Mouse (Mus musculus) embryonic facial prominence, embryonic 12.5 days (tissue): ENCODE measurements at regions not wholly inside any gene's neighbourhood (a gene's known extent, or its start where the extent isn't known, plus 50 kb on each side); places are given as distances from the start of the nearest gene placed in this dataset.

Experiments used
- ATAC-seq: fragments of 200-750 bp; cut with Nextera tagmentation; 2 replicates; pipeline ENCODE4 v1.8.0; 2017; ENCODE audit not compliant: insufficient number of reproducible peaks, insufficient read depth, low FRiP score, low TSS enrichment
- H3K27ac ChIP-seq: fragments of 300-500 bp; sonication (generic); 2 replicates; pipeline ENCODE4 v1.5.1; 2016; ENCODE audit warnings: mild to moderate bottlenecking
- H3K27me3 ChIP-seq: fragments of 300-500 bp; sonication (generic); 2 replicates; pipeline ENCODE4 v1.6.1; 2016; ENCODE audit warnings: mild to moderate bottlenecking, moderate library complexity
- H3K36me3 ChIP-seq: fragments of 300-500 bp; sonication (generic); 2 replicates; pipeline ENCODE4 v1.6.1; 2016; ENCODE audit warnings: mild to moderate bottlenecking
- H3K4me1 ChIP-seq: fragments of 300-500 bp; sonication (generic); 2 replicates; pipeline ENCODE4 v1.6.1; 2016
- H3K4me2 ChIP-seq: fragments of 300-500 bp; sonication (generic); replicated peaks from 2 replicates; pipeline ENCODE4 v1.6.1; 2016; ENCODE audit warnings: mild to moderate bottlenecking, moderate library complexity
- H3K4me3 ChIP-seq: fragments of 300-500 bp; sonication (generic); 2 replicates; pipeline ENCODE4 v1.5.1; 2016; ENCODE audit warnings: mild to moderate bottlenecking
- H3K9ac ChIP-seq: fragments of 300-500 bp; sonication (generic); 2 replicates; pipeline ENCODE4 v1.6.1; 2016; ENCODE audit warnings: mild to moderate bottlenecking, moderate library complexity
- H3K9me3 ChIP-seq: fragments of 300-500 bp; sonication (generic); 2 replicates; pipeline ENCODE4 v1.6.1; 2016; ENCODE audit warnings: mild to moderate bottlenecking, moderate library complexity
- WGBS: fragments of 180-500 bp; shearing (Covaris S2); methylation state at CpG from one replicate; pipeline ENCODE4 v1.1.7; 2016; 5-methylcytosine and 5-hydroxymethylcytosine counted together

DNA sequence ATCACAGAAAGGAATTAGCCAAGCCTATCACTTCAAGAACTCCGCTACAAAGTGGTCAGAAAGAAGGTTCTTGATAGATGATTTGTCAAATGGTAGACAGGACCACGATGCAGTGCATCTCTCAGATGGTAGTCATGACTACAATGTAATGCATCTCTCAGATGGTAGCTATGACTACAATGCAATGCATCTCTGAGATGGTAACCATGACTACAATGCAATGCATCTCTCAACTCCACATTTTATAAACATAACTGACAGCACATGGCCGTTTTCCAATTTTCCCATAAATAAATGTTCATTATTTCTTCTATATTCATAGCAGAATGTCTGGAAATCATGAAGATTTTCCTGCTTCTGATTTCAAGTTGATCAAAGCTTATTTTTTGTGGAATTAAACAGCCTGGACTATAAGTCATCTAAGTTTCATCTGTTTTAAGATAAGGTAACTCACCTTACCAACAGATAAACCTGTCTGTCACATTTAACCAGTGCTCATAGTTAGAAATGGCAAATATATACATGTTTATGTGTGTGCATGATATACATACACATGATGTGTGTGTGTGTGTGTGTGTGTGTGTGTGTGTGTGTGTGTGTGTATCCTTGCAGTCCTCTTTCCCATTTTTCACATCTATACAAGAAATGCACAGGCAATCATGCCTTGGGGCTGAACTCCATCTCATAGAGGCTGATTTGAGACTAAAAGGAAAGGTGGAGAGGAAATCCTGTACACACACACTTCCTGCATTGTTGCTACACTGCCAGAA, 122.4 kb downstream of the Phf3 start:
- H3K36me3 ChIP-seq = no peaks in the 10 kb centered on the region
- H3K4me1 ChIP-seq = no peaks in the 10 kb centered on the region
- H3K27me3 ChIP-seq = no peaks in the 10 kb centered on the region
- no peak overlapping the region for H3K4me2 ChIP-seq
- no peak for ATAC-seq
- 73% methylated on average over 3 of the region's 3 CpGs for WGBS
- no peak overlapping the region for H3K4me3 ChIP-seq
- no peaks in the 10 kb centered on the region for H3K9me3 ChIP-seq
- no peak overlapping the region for H3K9ac ChIP-seq
- no peak overlapping the region for H3K27ac ChIP-seq

DNA sequence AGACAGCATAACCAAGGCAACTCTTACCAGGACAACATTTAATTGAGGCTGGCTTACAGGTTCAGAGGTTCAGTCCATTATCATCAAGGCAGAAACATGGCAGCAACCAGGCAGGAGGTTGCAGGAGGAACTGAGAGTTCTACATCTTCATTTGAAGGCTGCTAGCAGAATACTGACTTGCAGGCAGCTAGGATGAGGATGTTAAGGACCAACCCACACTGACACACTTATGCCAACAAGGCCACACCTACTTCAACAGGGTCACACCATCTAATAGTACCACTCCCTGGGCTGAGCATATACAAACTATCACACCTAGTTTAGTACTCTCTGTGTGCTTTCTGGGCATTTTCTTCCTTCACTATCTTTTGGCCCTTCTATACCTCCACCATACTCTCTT, 131.8 kb downstream of the Phf3 start:
- ATAC-seq = no peak
- Histone ChIP-seq H3K4me3 (no peak overlapping the region), H3K4me2 (no peak overlapping the region), H3K9ac (no peak overlapping the region), H3K36me3 (no peaks in the 10 kb centered on the region), H3K27me3 (no peaks in the 10 kb centered on the region), H3K4me1 (no peaks in the 10 kb centered on the region), H3K9me3 (no peaks in the 10 kb centered on the region), H3K27ac (no peak overlapping the region)

DNA sequence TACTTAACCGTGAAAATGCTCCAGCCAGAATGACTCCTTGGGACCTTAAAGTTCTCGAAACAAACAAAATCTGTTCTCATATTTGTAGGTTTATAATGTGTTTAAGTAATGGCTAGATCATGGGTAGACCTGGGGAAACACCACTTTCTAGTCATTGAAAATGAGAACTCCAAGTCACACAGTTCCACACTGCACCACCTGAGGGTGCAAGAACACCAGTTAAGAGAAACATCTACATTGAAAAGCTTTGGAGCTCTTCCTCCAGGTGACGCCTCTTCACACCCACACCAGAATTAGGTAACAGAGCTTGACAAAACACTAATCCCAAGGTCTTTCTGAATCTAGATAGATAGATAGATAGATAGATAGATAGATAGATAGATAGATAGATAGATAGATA, 132.9 kb downstream of the Phf3 start:
- Histone ChIP-seq H3K4me2 (no peak overlapping the region), H3K9me3 (no peaks in the 10 kb centered on the region), H3K4me1 (no peaks in the 10 kb centered on the region), H3K27ac (no peak overlapping the region), H3K36me3 (no peaks in the 10 kb centered on the region), H3K27me3 (no peaks in the 10 kb centered on the region), H3K4me3 (no peak overlapping the region), H3K9ac (no peak overlapping the region)
- ATAC-seq = no peak
- 70% methylated on average over 3 of the region's 3 CpGs for WGBS

DNA sequence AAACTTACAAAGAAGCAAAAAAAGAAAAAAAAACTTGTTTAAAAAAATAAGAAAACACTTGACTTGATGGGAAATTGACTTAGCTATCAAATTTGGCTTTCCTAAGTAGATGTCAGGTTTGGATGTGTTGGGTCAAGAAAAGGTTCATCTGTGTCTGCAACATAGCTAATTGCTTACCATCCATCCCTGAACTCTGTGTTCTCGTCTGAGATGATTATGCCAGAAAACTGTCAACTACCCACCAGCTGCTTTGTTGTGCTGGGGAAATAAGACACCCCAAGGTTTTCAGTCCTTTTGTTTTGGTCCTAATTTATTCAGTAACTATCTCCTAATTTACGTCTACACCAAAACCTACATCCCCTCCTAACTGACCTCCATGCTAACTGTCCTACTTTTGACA, 152.2 kb downstream of the Phf3 start:
- no peak overlapping the region for H3K4me2 ChIP-seq
- no peak overlapping the region for H3K4me3 ChIP-seq
- no peaks in the 10 kb centered on the region for H3K36me3 ChIP-seq
- no peaks in the 10 kb centered on the region for H3K27me3 ChIP-seq
- no peaks in the 10 kb centered on the region for H3K9me3 ChIP-seq
- ATAC-seq = no peak
- no peaks in the 10 kb centered on the region for H3K4me1 ChIP-seq
- WGBS = 64% methylated on average over 2 of the region's 2 CpGs
- no peak overlapping the region for H3K9ac ChIP-seq
- H3K27ac ChIP-seq = no peak overlapping the region

DNA sequence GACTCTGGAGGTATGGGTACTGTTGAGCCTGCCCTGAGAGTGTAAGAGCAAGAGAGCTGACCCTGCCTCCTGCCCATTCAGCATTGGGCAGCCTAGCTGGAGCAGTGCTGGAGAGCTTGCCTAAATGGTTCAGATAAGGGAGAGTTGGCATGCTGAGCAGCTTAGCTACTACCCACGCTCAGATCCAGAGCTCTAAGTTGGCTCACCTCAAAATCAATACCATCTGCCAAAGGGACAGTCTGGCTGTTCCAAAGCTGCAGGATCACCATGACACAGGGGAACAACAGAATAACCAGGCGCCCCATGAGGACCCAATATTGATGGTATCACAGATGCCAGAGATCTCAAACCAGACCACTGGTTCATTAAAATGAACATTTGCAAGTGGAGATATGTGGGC, 152.9 kb downstream of the Phf3 start:
- no peaks in the 10 kb centered on the region for H3K27me3 ChIP-seq
- H3K9ac ChIP-seq = no peak overlapping the region
- no peaks in the 10 kb centered on the region for H3K36me3 ChIP-seq
- no peak overlapping the region for H3K4me2 ChIP-seq
- H3K4me1 ChIP-seq = no peaks in the 10 kb centered on the region
- WGBS = 76% methylated on average over 2 of the region's 2 CpGs
- H3K9me3 ChIP-seq = no peaks in the 10 kb centered on the region
- ATAC-seq = no peak
- H3K27ac ChIP-seq = no peak overlapping the region
- H3K4me3 ChIP-seq = no peak overlapping the region

DNA sequence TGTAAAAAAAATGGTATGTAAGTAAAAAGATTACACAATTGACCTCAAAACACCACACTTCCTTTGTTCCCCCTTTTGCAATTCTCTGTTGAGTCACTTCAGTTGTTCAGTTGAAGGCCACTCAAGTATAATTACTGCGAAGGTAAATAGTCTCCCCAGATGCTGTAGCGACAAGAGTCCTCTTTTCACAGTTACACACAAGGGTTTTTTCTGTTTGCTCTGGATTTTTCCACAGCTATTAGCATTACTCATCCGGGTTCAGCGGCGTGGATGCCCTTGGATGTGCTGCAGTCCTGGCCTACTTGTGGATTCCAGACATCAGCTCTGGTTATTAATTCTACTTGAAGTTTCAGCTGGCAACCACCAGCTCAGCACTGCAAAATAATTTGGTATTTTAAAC, 155.1 kb downstream of the Phf3 start:
- H3K9ac ChIP-seq = no peak overlapping the region
- no peak overlapping the region for H3K27ac ChIP-seq
- no peaks in the 10 kb centered on the region for H3K9me3 ChIP-seq
- WGBS = 77% methylated on average over 5 of the region's 5 CpGs
- H3K4me3 ChIP-seq = no peak overlapping the region
- no peaks in the 10 kb centered on the region for H3K36me3 ChIP-seq
- H3K4me1 ChIP-seq = no peaks in the 10 kb centered on the region
- no peak overlapping the region for H3K4me2 ChIP-seq
- ATAC-seq = no peak
- no peaks in the 10 kb centered on the region for H3K27me3 ChIP-seq

DNA sequence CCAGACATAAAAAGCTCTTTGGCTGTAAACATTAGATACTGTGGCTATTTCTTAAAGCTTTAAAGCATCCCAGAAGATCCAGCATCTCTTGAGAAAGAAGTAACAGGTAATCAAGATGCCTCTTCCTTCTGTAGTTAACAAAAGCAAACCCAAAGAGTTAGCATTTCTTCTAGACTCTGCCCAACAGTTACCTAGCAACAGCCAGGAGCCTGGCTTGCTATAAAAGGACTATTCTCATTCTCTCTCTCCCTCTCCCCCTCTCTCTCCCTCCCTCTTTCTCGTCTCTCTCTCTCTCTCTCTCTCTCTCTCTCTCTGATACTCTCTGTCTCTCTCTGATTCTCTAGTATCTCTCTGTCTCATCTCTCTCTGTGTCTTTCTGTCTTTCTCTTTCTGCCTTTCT, 157.4 kb downstream of the Phf3 start:
- Histone ChIP-seq H3K27ac (no peak overlapping the region), H3K27me3 (no peaks in the 10 kb centered on the region), H3K36me3 (no peaks in the 10 kb centered on the region), H3K4me3 (no peak overlapping the region), H3K9me3 (no peaks in the 10 kb centered on the region), H3K9ac (no peak overlapping the region), H3K4me2 (no peak overlapping the region), H3K4me1 (no peaks in the 10 kb centered on the region)
- no peak for ATAC-seq
- WGBS = 68% methylated on average over 1 of the region's 1 CpGs

DNA sequence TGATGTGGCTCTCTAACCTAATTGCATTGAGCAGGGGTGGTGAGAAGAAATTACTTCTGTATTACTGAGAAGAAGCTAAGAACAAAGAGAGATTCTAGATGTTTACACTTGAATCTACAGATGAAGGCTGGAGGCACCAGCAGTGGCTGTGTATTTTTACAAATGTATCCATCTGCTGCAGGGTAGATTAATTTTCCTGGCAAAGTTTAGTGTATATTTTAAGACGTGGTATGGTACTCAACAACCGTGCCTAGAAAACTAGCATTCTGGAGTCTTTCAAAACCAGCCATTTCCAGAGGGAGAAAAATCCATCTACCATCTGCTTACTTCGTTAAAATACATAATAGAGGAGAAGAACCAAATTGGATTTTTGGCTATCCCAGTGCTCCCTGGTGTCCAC, 172.6 kb downstream of the Phf3 start:
- Histone ChIP-seq H3K4me1 (no peaks in the 10 kb centered on the region), H3K36me3 (no peaks in the 10 kb centered on the region), H3K4me3 (no peak overlapping the region), H3K27me3 (no peaks in the 10 kb centered on the region), H3K9ac (no peak overlapping the region), H3K9me3 (no peaks in the 10 kb centered on the region), H3K4me2 (no peak overlapping the region), H3K27ac (no peak overlapping the region)
- 82% methylated on average over 3 of the region's 3 CpGs for WGBS
- no peak for ATAC-seq

DNA sequence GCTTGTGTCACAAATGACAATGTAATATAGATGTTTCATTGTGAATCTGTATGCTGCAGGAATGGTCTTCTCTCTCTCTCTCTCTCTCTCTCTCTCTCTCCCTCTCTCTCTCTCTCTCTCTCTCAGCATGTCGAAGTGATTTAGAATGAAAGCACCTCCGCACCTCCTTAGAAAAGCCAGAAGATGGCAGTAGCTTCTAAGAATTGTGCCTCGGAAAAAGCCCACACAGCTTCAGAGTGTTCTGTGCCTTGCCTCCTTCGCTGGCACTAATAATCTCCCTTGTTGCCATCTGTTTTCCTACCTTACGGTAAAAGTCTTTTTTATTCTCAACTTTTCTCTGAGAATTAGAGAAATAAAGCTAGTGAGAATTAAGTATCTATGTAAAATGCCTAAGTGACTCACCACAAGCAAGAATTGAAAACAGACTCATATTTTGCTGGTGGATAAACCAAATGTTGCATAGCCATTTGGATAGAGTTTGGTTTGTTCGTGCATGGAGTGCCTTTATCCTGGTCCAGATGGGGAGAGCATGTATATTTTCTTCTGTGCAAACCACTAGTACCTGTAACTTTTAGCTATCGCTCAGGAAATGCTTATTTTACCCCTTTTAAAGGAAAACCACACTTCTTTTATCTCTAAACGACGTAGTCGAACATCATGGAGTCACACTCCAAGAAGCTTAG, 173.2 kb downstream of the Phf3 start:
- Histone ChIP-seq H3K4me1 (no peaks in the 10 kb centered on the region), H3K9ac (no peak overlapping the region), H3K4me2 (no peak overlapping the region), H3K36me3 (no peaks in the 10 kb centered on the region), H3K27me3 (no peaks in the 10 kb centered on the region), H3K27ac (no peak overlapping the region), H3K9me3 (no peaks in the 10 kb centered on the region), H3K4me3 (no peak overlapping the region)
- whole genome bisulfite sequencing = 50% methylated on average over 10 of the region's 10 CpGs
- ATAC-seq = no peak

DNA sequence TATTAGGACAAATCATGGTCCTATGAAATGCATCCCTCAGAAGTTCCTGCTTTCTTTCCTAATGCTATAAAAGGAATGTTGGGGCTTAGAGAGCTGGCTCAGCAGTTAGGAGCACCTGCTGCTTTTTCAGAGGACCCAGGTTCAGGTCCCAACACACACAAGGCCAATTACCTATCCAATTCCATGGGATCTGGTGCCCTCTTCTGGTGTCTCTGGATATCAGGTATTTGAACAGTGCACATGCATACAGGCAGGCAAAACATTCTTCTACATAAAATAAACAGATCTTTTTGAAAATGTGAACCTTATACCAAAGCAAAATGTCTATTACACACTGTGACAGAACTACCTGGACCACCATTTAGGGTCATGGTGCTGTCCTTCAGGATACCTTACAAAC, 177.4 kb downstream of the Phf3 start:
- Histone ChIP-seq H3K27ac (no peak overlapping the region), H3K4me1 (no peaks in the 10 kb centered on the region), H3K4me2 (no peak overlapping the region), H3K4me3 (no peak overlapping the region), H3K27me3 (no peaks in the 10 kb centered on the region), H3K9ac (no peak overlapping the region), H3K9me3 (no peaks in the 10 kb centered on the region), H3K36me3 (no peaks in the 10 kb centered on the region)
- no peak for ATAC-seq

DNA sequence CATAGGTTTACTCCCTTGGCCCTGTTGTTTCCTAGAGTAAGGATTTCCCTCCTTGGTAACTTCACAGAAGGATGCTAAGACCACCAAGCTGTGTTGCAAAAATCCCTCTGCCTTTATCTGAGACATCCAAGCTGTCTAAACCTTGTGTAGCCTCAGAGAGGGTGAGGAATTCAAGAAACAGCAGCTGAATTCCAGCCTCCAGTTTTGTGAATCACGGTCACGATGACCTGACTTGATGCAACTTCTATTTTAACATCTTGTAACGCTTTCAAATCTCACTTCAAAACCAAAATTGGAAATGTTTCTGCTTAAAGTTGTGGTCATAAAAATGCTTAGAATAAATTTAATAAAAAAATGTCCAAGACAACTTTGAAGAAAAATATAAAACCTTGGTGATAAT, 188.4 kb downstream of the Phf3 start:
- Histone ChIP-seq H3K9ac (no peak overlapping the region), H3K27me3 (no peaks in the 10 kb centered on the region), H3K4me2 (no peak overlapping the region), H3K4me1 (no peaks in the 10 kb centered on the region), H3K9me3 (no peaks in the 10 kb centered on the region), H3K27ac (no peak overlapping the region), H3K4me3 (no peak overlapping the region), H3K36me3 (no peaks in the 10 kb centered on the region)
- ATAC-seq = no peak
- WGBS = 84% methylated on average over 3 of the region's 3 CpGs

DNA sequence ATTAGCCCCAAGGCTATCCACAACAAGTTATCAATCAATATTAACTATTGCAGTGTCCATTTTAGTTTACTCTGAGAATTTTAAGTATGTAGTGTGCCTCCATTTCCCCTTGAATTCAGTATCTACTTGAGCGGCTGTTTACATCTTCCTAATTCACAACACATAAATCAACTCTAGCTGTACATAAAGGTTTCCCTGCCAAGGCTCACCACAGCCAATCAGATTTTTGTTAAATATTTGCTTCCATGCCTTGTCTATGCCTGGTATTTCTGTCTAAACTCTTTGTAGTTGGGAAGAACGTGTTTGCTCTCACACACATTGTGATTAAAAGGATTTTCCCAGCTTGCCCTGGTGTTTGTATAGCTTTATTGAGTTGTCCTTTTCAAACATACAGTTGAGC, 189.8 kb downstream of the Phf3 start:
- Histone ChIP-seq H3K4me2 (no peak overlapping the region), H3K4me3 (no peak overlapping the region), H3K9me3 (no peaks in the 10 kb centered on the region), H3K9ac (no peak overlapping the region), H3K27me3 (no peaks in the 10 kb centered on the region), H3K4me1 (no peaks in the 10 kb centered on the region), H3K36me3 (no peaks in the 10 kb centered on the region), H3K27ac (no peak overlapping the region)
- no peak for ATAC-seq
- WGBS = 71% methylated on average over 2 of the region's 2 CpGs
